ENCODE assay signal across 17 mouse cellular contexts in genomic region chr1:188008476-188008875, GRCm38 (mm10).
"Had no signal": no experiment of that assay in that cellular context is flagged by ENCODE, and none has a peak within 500 bp of the region (broad histone marks: within the 10 kb centered on the region; RNA-seq: fewer than 3 reads in every experiment).

No protein-coding gene starts in this region.

- H3K4me1 ChIP-seq: liver, embryonic 13.5 days; lung, embryonic 15.5 days; megakaryocyte, embryonic 14.5 days; stomach, embryonic 15.5 days had no signal

- H3K36me3 ChIP-seq: limb, embryonic 12.5 days; liver, embryonic 13.5 days; lung, embryonic 15.5 days; midbrain, embryonic 12.5 days; stomach, embryonic 15.5 days had no signal

- H3K4me2 ChIP-seq: limb, embryonic 12.5 days; liver, embryonic 13.5 days; lung, embryonic 15.5 days; midbrain, embryonic 12.5 days; stomach, embryonic 15.5 days had no signal

- H3K27me3 ChIP-seq: megakaryocyte, embryonic 14.5 days; midbrain, embryonic 12.5 days; stomach, embryonic 15.5 days had no signal

- H3K9ac ChIP-seq: limb, embryonic 12.5 days; liver, embryonic 13.5 days; liver, postnatal 0 days; lung, embryonic 15.5 days; midbrain, embryonic 12.5 days; stomach, embryonic 15.5 days had no signal

- H3K27ac ChIP-seq: layer of hippocampus, adult 2 months; limb, embryonic 12.5 days; liver, embryonic 13.5 days; lung, embryonic 15.5 days; macrophage; midbrain, embryonic 12.5 days; stomach, embryonic 15.5 days had no signal

- H3K9me3 ChIP-seq: limb, embryonic 12.5 days; liver, embryonic 13.5 days; lung, embryonic 15.5 days; midbrain, embryonic 12.5 days; stomach, embryonic 15.5 days had no signal

- H3K4me3 ChIP-seq: layer of hippocampus, adult 2 months; limb, embryonic 12.5 days; liver, embryonic 13.5 days; lung, embryonic 15.5 days; megakaryocyte, embryonic 14.5 days; midbrain, embryonic 12.5 days; stomach, embryonic 15.5 days had no signal

- ATAC-seq: liver, postnatal 0 days; midbrain, embryonic 16.5 days had no signal

- DNase-seq: kidney, postnatal 10 days; kidney, postnatal 4 days; liver; liver, embryonic 13.5 days; liver, postnatal 0 days; lung, postnatal 14 days; right cerebral cortex, postnatal 14 days; thymus, adult 2 months; thymus, postnatal 36 days had no signal
